Mouse (Mus musculus): ENCODE measurements around the gene Asic2. TPM values are rescaled to one million over a fixed set of nuclear protein-coding genes. Genes with fewer than 3 reads are reported as not detected.

The Asic2 gene
- polyA plus RNA-seq, 1 experiment from 2014 or later, result not detected

GRCm38 (mm10) chr11:81071836-81072235 is 896.4 kb downstream of the Asic2 start:
- Histone ChIP-seq H3K4me1 (ENCODE audit: control insufficient read depth, low read depth, low read length) (no peaks in the 10 kb centered on the region), H3K27me3 (ENCODE audit: control insufficient read depth, insufficient read depth, low read depth, low read length) (no peaks in the 10 kb centered on the region), H3K9me3 (replicated peaks; ENCODE audit: control insufficient read depth, low read length) (no peaks in the 10 kb centered on the region), H3K36me3 (ENCODE audit: control insufficient read depth, insufficient read depth) (no peaks in the 10 kb centered on the region), H3K9ac (ENCODE audit: low read depth, low read length) (no peak overlapping the region), H3K4me3 (ENCODE audit: low read depth, low read length) (no peak overlapping the region), H3K4me2 (ENCODE audit: low read depth, low read length) (no peak overlapping the region), H3K27ac (ENCODE audit: low read length) (no peak overlapping the region)
- no peak for ATAC-seq (ENCODE audit: low read depth)
- WGBS (ENCODE audit: insufficient replicate concordance), result 40% methylated on average over 4 of the region's 4 CpGs

DNA sequence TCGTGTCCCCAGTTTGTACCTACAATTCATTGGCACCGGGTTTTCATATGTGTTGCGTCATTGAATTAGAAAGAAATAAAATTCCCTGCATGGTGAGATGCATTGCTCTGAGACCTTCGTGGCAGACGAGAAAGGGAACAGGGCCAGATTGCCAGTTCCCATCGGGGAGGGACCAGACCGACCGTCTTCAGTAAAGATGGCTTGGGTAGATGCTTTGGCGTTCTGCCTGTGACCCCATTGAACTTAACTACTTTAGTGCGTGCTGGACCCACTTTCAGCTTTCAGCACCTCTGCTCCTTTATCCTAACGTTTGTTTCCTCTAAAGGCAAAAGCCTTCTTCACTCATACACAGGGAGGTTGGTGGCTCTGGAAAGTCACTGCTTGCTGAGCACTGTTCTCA is 902.9 kb downstream of the Asic2 start:
- Histone ChIP-seq H3K36me3 (ENCODE audit: control insufficient read depth, insufficient read depth) (no peaks in the 10 kb centered on the region), H3K4me3 (ENCODE audit: low read depth, low read length) (no peak overlapping the region), H3K9ac (ENCODE audit: low read depth, low read length) (no peak overlapping the region), H3K4me2 (ENCODE audit: low read depth, low read length) (no peak overlapping the region), H3K9me3 (replicated peaks; ENCODE audit: control insufficient read depth, low read length) (no peaks in the 10 kb centered on the region), H3K4me1 (ENCODE audit: control insufficient read depth, low read depth, low read length) (no peaks in the 10 kb centered on the region), H3K27me3 (ENCODE audit: control insufficient read depth, insufficient read depth, low read depth, low read length) (no peaks in the 10 kb centered on the region), H3K27ac (ENCODE audit: low read length) (no peak overlapping the region)
- WGBS (ENCODE audit: insufficient replicate concordance), result 68% methylated on average over 11 of the region's 11 CpGs
- ATAC-seq (ENCODE audit: low read depth), result no peak

DNA sequence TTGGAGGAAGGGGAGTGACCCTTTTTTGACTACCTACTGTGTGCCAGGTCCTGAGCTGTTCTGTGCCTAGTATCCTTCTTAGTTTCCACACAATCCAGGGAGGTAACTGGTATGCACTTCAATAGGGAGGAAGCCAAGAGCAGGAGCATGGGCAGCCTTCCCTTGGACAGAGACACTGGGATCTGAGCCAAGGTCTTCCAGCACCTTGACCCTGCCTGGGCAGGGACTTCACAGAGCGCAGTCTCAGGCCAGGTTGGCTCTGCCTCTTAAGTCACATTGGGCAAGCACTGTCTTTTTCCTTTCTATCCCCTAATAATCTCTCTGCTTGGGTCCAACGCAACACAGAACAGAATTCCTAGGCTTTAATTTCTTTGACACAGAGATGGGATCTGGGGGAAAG is 904.3 kb downstream of the Asic2 start:
- no peaks in the 10 kb centered on the region for H3K36me3 ChIP-seq (ENCODE audit: control insufficient read depth, insufficient read depth)
- H3K4me1 ChIP-seq (ENCODE audit: control insufficient read depth, low read depth, low read length), result no peaks in the 10 kb centered on the region
- no peak for ATAC-seq (ENCODE audit: low read depth)
- WGBS (ENCODE audit: insufficient replicate concordance), result 74% methylated on average over 2 of the region's 2 CpGs
- no peak overlapping the region for H3K27ac ChIP-seq (ENCODE audit: low read length)
- no peak overlapping the region for H3K9ac ChIP-seq (ENCODE audit: low read depth, low read length)
- no peak overlapping the region for H3K4me2 ChIP-seq (ENCODE audit: low read depth, low read length)
- H3K4me3 ChIP-seq (ENCODE audit: low read depth, low read length), result no peak overlapping the region
- H3K27me3 ChIP-seq (ENCODE audit: control insufficient read depth, insufficient read depth, low read depth, low read length), result no peaks in the 10 kb centered on the region
- no peaks in the 10 kb centered on the region for H3K9me3 ChIP-seq (replicated peaks; ENCODE audit: control insufficient read depth, low read length)

- no peak overlapping the region for H3K4me3 ChIP-seq (ENCODE audit: low read depth, low read length)
- no peaks in the 10 kb centered on the region for H3K9me3 ChIP-seq (replicated peaks; ENCODE audit: control insufficient read depth, low read length)
- H3K4me2 ChIP-seq (ENCODE audit: low read depth, low read length), result no peak overlapping the region
- WGBS (ENCODE audit: insufficient replicate concordance), result 54% methylated on average over 2 of the region's 2 CpGs
- no peaks in the 10 kb centered on the region for H3K27me3 ChIP-seq (ENCODE audit: control insufficient read depth, insufficient read depth, low read depth, low read length)
- H3K4me1 ChIP-seq (ENCODE audit: control insufficient read depth, low read depth, low read length), result no peaks in the 10 kb centered on the region
- no peak for ATAC-seq (ENCODE audit: low read depth)
- H3K36me3 ChIP-seq (ENCODE audit: control insufficient read depth, insufficient read depth), result no peaks in the 10 kb centered on the region
- H3K27ac ChIP-seq (ENCODE audit: low read length), result no peak overlapping the region
- H3K9ac ChIP-seq (ENCODE audit: low read depth, low read length), result no peak overlapping the region
These were observed 908.2 kb downstream of the Asic2 start for GRCm38 (mm10) chr11:81060077-81060476.

- Histone ChIP-seq H3K27me3 (ENCODE audit: control insufficient read depth, insufficient read depth, low read depth, low read length) (no peaks in the 10 kb centered on the region), H3K4me3 (ENCODE audit: low read depth, low read length) (no peak overlapping the region), H3K4me1 (ENCODE audit: control insufficient read depth, low read depth, low read length) (no peaks in the 10 kb centered on the region), H3K4me2 (ENCODE audit: low read depth, low read length) (no peak overlapping the region), H3K36me3 (ENCODE audit: control insufficient read depth, insufficient read depth) (no peaks in the 10 kb centered on the region), H3K27ac (ENCODE audit: low read length) (no peak overlapping the region), H3K9me3 (replicated peaks; ENCODE audit: control insufficient read depth, low read length) (no peaks in the 10 kb centered on the region), H3K9ac (ENCODE audit: low read depth, low read length) (no peak overlapping the region)
- no peak for ATAC-seq (ENCODE audit: low read depth)
- 59% methylated on average over 9 of the region's 9 CpGs for WGBS (ENCODE audit: insufficient replicate concordance)
These were observed 908.7 kb downstream of the Asic2 start for GRCm38 (mm10) chr11:81059546-81059945.

- ATAC-seq (ENCODE audit: low read depth), result no peak
- H3K4me1 ChIP-seq (ENCODE audit: control insufficient read depth, low read depth, low read length), result no peaks in the 10 kb centered on the region
- no peak overlapping the region for H3K27ac ChIP-seq (ENCODE audit: low read length)
- H3K9me3 ChIP-seq (replicated peaks; ENCODE audit: control insufficient read depth, low read length), result no peaks in the 10 kb centered on the region
- H3K27me3 ChIP-seq (ENCODE audit: control insufficient read depth, insufficient read depth, low read depth, low read length), result no peaks in the 10 kb centered on the region
- H3K4me2 ChIP-seq (ENCODE audit: low read depth, low read length), result no peak overlapping the region
- H3K9ac ChIP-seq (ENCODE audit: low read depth, low read length), result no peak overlapping the region
- H3K36me3 ChIP-seq (ENCODE audit: control insufficient read depth, insufficient read depth), result no peaks in the 10 kb centered on the region
- WGBS (ENCODE audit: insufficient replicate concordance), result 71% methylated on average over 3 of the region's 3 CpGs
- no peak overlapping the region for H3K4me3 ChIP-seq (ENCODE audit: low read depth, low read length)
These were observed 910.8 kb downstream of the Asic2 start for GRCm38 (mm10) chr11:81057506-81057905.

DNA sequence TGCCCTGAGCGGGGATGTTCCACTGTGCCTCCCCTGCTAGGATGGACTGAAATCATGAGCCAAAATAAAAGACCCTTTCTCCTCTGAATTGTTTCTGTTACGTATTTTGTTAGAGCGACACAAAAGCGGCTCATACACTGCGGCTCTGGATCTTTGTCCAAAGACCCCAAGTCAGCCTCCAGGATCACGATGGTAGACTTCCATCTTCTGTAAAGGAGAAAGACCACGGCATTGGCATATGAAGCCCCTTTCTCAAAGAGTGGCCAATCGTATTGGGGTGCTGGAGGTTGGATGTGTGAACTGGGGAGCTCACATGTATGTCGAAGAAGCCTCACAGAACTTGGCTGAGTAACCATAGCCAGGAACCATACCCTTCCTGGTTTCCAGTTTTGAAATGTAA is 911.5 kb downstream of the Asic2 start:
- Histone ChIP-seq H3K36me3 (ENCODE audit: control insufficient read depth, insufficient read depth) (no peaks in the 10 kb centered on the region), H3K9ac (ENCODE audit: low read depth, low read length) (no peak overlapping the region), H3K4me2 (ENCODE audit: low read depth, low read length) (no peak overlapping the region), H3K4me1 (ENCODE audit: control insufficient read depth, low read depth, low read length) (no peaks in the 10 kb centered on the region), H3K27me3 (ENCODE audit: control insufficient read depth, insufficient read depth, low read depth, low read length) (no peaks in the 10 kb centered on the region), H3K27ac (ENCODE audit: low read length) (no peak overlapping the region), H3K4me3 (ENCODE audit: low read depth, low read length) (no peak overlapping the region), H3K9me3 (replicated peaks; ENCODE audit: control insufficient read depth, low read length) (no peaks in the 10 kb centered on the region)
- no peak for ATAC-seq (ENCODE audit: low read depth)
- WGBS (ENCODE audit: insufficient replicate concordance), result 72% methylated on average over 9 of the region's 9 CpGs

GRCm38 (mm10) chr11:81055446-81056145 is 912.7 kb downstream of the Asic2 start:
- Histone ChIP-seq H3K27me3 (ENCODE audit: control insufficient read depth, insufficient read depth, low read depth, low read length) (no peaks in the 10 kb centered on the region), H3K9me3 (replicated peaks; ENCODE audit: control insufficient read depth, low read length) (no peaks in the 10 kb centered on the region), H3K36me3 (ENCODE audit: control insufficient read depth, insufficient read depth) (no peaks in the 10 kb centered on the region), H3K27ac (ENCODE audit: low read length) (no peak overlapping the region), H3K4me2 (ENCODE audit: low read depth, low read length) (no peak overlapping the region), H3K4me1 (ENCODE audit: control insufficient read depth, low read depth, low read length) (no peaks in the 10 kb centered on the region), H3K4me3 (ENCODE audit: low read depth, low read length) (no peak overlapping the region), H3K9ac (ENCODE audit: low read depth, low read length) (no peak overlapping the region)
- WGBS (ENCODE audit: insufficient replicate concordance), result 50% methylated on average over 12 of the region's 12 CpGs
- no peak for ATAC-seq (ENCODE audit: low read depth)

DNA sequence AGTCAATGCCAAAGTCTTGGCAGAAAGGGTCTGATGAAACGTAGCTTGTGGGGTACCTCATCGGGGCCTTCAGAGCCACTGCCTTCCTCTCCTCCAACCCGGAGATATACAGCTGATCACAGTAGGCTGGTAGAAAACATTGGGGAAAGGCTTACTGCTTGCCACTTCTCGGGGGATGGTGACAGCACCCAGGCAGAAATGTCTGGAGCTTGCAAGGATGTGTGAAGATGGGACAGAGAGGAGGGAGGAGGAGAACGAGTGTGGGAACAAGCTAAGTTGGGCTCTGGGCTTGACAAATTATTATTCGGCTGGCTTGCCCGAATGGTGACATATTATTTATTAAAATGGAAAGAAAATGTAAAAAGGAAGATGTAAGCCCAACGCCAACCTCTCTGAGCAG is 914.4 kb downstream of the Asic2 start:
- no peaks in the 10 kb centered on the region for H3K9me3 ChIP-seq (replicated peaks; ENCODE audit: control insufficient read depth, low read length)
- no peak overlapping the region for H3K4me3 ChIP-seq (ENCODE audit: low read depth, low read length)
- H3K36me3 ChIP-seq (ENCODE audit: control insufficient read depth, insufficient read depth), result no peaks in the 10 kb centered on the region
- no peak for ATAC-seq (ENCODE audit: low read depth)
- no peak overlapping the region for H3K27ac ChIP-seq (ENCODE audit: low read length)
- no peaks in the 10 kb centered on the region for H3K27me3 ChIP-seq (ENCODE audit: control insufficient read depth, insufficient read depth, low read depth, low read length)
- no peaks in the 10 kb centered on the region for H3K4me1 ChIP-seq (ENCODE audit: control insufficient read depth, low read depth, low read length)
- 62% methylated on average over 8 of the region's 8 CpGs for WGBS (ENCODE audit: insufficient replicate concordance)
- no peak overlapping the region for H3K9ac ChIP-seq (ENCODE audit: low read depth, low read length)
- no peak overlapping the region for H3K4me2 ChIP-seq (ENCODE audit: low read depth, low read length)

All from liver, embryonic 16.5 days (tissue).